Mouse (Mus musculus) spleen, adult 12 weeks (tissue): Measurements from ENCODE around the gene Itih4.

ENCODE experiments used
- DNase-seq: peaks from one replicate; pipeline ENCODE4 v3.0.0; 2022; ENCODE audit warnings: low spot score

Itih4 gene

DNA sequence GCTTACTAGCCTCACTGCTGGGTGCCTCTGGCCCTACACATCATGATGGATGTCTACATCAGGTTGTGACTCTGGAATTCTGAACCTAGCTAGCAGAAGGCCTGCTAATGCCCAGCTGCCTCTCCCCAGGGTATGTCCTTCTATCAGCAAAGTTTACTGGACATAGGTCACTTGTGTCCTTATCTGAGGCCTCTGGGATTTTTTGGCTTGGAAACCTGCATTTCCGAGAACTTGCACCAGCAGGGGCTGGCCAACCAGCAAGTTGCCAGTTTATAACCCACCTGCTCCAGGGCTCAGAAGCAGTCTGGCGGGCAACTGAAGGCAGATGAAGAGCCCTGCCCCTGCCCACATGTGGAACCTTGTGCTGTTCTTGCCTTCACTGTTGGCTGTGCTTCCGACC is at the start of gene Itih4:
Gene Itih4, plus strand, starts transcription at position 273 of the 400 bp plus-strand sequence.
- DNase-seq = no peak

DNA sequence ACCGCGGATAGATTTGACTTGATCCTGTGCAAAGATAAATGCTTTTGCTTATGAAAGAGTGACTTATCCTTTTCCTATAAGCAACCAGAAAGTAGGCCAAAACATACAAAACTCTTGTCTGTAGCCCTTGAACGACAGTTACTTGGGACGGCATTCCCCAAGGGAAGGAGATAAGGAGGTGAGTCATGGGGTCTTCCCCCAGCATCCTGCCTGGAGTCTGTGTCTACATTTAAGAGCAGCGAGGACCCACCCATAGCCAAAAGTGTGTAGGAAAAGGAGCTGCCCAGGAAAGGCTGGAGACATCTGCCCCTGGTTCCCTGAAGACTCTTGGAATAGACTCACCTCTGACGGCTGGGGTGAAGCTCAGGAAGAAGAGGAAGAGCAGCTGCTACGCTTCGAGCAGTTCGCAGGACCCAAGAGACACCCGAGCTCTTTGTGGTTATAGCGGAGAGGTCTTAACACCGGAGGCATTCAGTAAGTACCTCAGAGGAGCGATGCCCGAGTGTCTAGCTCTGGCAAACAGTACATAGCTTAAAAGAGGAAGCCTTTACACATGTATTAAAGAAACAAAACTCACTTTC is 48.8 kb upstream of the Itih4 start:
- DNase-seq = no peak

DNA sequence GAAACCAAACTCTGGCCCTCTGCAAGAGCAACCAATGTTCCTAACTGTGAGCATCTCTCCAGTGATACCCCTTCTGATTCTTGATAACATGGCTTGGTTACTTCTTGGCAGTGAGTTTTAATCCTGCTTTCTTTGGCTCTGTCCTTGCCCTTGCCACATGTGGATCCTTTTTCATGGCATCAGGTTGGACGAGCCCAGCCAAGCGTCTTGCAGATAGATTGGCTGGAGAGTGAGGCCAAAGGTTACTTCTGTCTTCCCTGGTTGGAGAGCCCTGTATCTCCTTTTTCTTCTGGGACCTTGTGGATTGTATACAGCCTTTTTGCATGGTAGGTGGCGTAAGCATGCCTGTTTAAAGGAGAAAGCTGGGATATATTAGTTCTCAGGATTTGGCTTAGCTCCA is 42.6 kb upstream of the Itih4 start:
- DNase-seq = no peak

GRCm38 (mm10) chr14:30850504-30850903 is 35.8 kb upstream of the Itih4 start:
- no peak for DNase-seq

GRCm38 (mm10) chr14:30852325-30852724 is 34.0 kb upstream of the Itih4 start:
- no peak for DNase-seq

GRCm38 (mm10) chr14:30855316-30855715 is 31.0 kb upstream of the Itih4 start:
- no peak for DNase-seq

- DNase-seq = no peak
These were observed 29.3 kb upstream of the Itih4 start for GRCm38 (mm10) chr14:30856885-30857507.

- no peak for DNase-seq
These were observed 28.3 kb upstream of the Itih4 start for GRCm38 (mm10) chr14:30857990-30858389.

DNA sequence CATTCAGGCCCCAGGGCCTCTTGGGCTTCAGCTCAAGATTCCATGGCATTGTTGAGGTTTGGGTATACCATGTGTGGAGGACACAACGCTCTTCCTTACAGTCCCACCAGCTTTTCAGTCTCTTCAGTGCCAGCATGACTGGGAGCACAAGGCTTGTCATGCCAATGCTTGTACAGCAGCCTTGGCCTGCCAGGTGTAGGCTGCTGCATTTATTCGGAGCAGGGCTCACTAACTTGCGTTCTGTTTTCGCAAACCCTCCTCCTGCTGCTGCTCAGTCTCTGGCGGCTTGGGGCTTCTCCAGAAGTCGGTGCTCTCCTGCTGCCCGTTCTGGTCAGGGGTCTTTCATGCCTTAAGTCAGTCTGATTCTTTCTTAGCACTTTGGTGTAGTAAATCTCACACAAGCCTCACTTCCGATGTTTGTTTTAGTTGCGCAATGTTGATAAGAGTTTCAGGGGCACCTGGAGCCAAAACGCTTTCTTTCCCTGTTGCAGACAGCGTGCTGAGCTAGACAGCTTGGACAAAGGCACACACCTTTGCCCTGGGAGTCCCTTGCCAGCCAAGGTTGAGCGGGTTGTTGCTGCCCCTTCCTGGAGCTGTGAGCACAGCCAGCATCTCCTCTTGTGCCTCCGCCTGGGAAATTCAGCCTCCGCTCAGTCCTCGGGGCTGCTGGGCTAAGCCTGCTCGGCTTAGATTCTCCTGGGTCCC is 24.7 kb upstream of the Itih4 start:
- DNase-seq = no peak

DNA sequence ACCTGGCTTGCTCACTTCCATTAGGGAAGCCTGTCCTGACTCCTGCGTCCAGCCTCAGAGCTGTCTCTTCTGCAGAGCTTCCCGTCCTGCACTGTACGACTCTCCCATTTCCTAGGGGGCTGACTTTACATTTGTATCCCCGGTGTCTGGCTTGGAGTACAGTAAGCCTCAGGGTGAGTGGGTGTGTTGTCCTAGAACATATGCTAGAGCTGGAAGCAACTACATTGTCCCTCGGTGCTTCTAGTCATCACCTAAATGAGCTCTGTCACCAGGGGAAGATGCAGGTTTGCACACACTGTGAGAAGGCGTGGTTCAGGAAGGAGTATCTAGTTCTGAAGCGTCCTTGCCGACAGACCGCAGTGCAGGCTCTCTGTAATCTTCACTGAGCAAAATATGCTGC is 23.9 kb upstream of the Itih4 start:
- no peak for DNase-seq

DNA sequence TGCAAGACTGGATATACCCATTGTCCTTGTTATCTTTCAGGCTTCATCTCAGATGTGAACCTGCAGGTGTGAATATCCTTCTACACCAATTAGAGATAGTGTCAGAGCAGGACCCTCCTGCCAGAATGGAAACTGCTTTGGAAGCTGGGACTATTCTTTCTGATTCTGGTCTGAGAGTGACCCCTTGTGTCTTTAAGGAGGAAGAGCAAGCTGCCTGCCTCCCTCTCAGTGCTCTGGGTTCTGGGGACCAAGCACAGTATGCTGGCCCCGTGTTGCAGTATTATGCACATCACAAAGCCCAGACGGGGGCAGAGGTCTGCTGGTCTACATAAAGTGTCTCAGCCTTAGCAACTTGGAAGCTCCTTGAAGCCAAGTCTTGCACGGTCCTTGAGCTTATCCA is 21.0 kb upstream of the Itih4 start:
- no peak for DNase-seq

- DNase-seq = peak; percentile 34
These were observed 19.2 kb upstream of the Itih4 start for GRCm38 (mm10) chr14:30867042-30867441.

- no peak for DNase-seq
These were observed 17.4 kb upstream of the Itih4 start for GRCm38 (mm10) chr14:30868826-30869225.

DNA sequence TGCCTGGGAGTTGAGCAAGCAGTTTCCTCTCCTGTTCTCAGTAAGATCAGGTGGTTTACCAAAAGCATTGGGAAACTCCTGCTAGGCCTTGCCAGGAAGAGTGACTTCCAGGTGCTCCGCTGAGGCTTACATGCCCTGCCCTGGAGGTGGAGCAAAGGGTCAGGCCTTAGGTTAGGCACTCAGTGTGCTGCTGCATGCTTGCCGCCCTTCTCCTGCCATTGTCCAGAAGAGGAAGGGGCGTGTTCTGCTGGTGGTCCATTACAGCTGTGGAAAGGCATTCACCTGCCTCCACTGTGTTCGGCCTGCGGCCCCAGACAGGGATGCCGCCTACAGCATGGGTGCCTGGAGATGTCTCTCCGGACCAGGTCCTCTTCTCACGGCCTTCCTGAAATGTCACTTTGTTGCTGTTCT is 16.9 kb upstream of the Itih4 start:
- no peak for DNase-seq

GRCm38 (mm10) chr14:30870206-30871147 is 15.8 kb upstream of the Itih4 start:
- DNase-seq = no peak

GRCm38 (mm10) chr14:30874095-30874700 is 12.1 kb upstream of the Itih4 start:
- DNase-seq = no peak

- DNase-seq = no peak
These were observed 11.0 kb upstream of the Itih4 start for GRCm38 (mm10) chr14:30875130-30875865.

GRCm38 (mm10) chr14:30875955-30876354 is 10.3 kb upstream of the Itih4 start:
- no peak for DNase-seq

- no peak for DNase-seq
These were observed 9.8 kb upstream of the Itih4 start for GRCm38 (mm10) chr14:30876451-30876850.

- no peak for DNase-seq
These were observed 8.4 kb upstream of the Itih4 start for GRCm38 (mm10) chr14:30877827-30878226.

DNA sequence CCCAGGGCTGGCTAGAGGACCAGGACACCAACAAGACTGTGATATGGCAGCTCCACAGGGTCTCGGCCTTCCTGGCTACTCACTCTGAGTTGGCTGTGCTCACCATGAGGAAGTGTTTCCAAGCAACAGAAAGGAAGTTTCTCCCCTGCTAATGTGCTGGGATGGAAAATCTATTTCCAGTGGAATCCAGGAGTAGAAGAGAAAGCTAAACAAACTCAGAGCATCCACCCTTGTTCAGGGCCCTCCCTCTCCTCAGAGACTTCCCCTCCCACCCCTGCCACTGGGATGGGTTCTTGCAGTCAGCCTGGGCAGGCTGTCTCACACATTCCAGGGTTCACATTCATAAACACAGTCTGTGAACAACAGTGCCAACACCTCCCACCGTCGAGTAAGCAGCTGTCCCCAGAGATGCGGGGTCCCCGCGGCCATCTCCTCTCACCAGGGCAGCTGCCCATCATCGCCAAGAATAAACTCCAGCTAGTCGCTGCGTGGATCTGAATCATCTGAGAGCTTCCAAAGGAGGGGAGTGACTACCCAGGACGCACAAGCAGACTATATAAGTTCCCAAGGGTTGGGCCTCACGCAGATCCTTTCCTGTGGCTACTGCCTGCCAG is 7.2 kb upstream of the Itih4 start, which contains the start of gene Mustn1:
Gene Mustn1, plus strand, starts transcription at position 243 of the 614 bp plus-strand sequence.
- no peak for DNase-seq
